Mouse (Mus musculus) retina, adult 2 months (tissue): ENCODE results near the gene Wbp4.
"Not testable (repeated sequence)": the region's sequence is repeated elsewhere in the genome, so short reads cannot be mapped to it uniquely, and the experiment has no call there.

Source experiments
- DNase-seq: peaks from one replicate; pipeline ENCODE4 v3.0.0-alpha.2; 2012; ENCODE audit warnings: low read depth, low spot score

Gene Wbp4

DNA sequence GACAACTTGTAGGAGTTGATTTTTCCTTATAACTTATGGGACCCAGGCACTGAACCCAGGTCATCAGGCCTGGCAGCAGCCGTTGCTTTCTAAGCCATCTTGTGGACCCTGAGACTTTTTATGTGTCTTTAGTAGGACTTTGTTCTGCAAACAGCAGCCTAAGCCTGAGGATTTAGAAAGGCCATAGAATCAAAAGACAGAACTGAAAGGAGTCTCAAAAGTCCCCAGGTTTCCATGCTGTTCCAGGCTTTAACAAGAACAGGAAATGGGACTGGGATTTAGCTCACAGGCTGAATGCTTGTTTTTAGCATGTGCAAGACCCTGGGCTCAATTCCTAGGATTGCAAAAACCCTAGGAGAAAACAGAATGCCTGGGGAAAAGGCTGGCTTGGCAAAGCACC is 26.5 kb upstream of the Wbp4 start:
- no peak for DNase-seq

DNA sequence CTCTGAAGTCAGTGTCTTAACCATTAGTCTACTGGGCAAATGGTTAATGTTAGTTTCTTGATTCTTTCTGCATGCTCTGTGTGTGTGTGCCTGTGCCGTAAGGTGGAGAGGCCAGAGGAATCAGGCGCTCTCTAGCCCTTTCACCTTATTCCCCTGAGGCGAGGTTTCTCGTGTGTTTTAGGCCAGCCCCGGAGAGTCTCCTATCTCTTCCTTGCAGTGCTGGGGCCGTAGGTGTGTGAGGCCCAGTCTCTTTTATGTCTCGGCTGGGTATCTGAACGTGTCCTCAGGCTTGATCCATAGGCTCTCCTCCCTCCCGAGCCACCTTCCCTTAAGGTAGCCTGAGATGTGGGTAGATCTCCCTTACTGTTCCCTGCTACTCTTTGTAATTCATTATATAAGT is 24.9 kb upstream of the Wbp4 start:
- DNase-seq = no peak

DNA sequence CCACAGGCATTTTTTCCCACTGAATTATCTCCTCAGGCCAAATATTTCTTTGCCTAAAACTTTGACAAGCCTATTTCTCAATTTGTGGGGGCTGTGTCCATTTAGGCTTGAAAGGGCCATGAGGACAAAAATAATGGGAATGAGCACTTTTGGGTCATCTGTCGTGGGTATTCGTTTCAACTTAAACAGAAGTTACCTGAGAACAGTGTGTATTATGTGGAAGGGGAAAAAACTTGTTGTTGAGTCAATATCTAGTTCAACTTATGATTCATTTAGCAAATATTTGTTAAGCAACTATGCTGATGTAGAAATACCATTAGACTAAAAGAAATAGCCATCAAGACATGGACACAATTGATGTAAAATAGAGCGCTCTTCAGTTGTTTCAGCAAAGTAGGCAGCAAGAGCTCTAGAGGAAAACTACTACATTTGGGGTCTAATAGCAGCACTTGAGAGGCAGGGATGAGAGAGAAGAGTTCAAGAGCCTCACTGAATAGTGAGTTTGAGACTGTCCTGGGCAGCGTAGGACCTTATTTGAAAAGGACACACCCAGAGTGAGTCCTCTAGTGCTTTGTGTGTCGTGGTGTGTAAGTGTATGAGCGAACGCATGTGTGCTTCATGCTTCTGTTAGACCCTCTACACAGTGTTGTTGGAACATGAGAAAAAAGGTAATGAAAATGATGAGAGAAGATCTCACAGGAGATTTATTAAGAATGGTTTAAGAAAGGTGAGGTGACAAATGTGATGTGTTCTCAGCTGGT is 23.1 kb upstream of the Wbp4 start:
- no peak for DNase-seq

DNA sequence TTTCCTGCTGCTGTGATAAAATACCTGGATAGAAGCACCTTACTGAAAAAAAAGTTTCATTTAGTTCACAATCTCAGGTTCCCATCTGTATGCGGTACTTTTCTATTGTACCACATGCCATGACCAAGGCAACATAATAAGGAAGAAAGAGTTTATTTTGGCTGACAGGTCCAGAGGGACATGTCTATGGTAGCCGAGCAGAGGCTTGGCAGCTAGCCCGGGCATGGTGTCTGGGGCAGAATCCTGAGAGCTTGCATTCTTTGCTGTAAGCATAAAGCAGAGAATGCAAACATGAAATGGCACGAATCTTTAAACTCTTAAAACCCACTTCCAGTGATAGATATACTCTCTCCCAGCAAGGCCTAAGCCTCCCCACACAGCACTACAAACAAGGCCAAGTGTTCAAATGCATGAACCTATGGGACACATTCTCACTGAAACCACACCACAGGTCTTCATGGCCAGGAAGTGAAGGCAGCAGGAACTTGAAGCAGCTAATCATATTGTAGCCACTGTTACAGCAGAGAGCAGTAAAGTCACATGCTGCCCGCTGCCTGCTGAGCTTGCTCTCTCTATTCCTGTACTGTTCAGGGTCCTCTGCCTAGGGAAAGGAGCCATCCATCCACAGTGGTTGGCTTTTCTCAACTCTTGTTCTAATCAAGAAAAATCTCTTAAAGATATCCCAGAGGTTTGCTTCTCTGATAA is 22.2 kb upstream of the Wbp4 start:
- no peak for DNase-seq

DNA sequence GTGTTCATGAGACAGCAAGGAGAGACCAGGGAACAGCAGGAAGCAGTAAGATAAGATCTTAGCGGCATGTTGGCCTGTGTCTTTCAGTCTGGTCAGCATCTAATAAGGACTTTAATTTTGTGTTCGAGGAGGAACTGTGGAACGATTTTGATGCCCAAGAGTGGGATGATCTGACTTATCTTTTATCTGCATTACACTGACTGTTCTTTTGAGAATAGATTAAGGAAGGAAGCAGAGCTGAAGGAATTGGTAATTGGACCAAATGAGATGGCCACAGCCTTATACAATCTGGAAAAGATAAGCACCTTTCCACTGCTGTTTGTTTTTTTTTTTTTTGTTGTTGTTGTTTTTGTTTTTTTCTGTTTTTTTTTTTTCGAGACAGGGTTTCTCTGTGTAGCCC is 19.4 kb upstream of the Wbp4 start:
- DNase-seq = no peak

DNA sequence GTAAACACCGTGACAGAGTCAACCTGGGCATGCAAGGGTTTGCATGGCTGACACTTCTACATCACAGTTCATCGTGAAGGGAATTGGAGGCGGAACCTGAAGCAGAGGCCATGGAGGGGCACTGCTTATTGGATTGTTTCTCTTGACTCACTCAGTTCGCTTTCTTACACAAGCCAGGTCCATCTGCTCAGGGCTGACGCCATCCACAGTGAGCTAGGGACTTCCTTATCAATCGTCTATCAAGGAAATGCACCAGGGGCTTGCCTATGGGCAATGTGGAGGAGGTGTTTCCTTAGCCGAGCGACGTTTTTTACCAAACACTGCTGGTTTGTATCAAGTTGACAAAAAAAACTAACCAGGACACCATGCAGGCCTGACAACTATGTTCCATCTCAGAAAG is 18.0 kb upstream of the Wbp4 start:
- DNase-seq = no peak

DNA sequence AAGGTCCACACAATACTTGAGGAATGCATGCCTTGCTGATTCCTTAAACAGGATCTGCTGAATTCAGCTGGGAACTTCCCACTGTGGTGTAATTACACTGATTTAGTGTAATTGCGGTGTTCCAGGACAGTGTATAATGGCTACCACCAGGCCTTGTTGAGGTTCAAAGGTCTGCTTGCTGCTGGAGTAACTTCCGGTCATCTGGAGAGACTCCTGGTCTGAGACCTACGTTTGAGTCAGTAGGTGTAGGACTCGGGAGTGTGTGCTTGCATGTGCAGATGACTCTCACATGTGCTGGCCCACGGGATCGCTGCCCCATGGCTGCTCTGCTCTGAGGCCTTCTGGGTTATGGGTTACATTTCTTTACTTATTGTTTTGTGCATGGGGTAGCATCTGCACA is 13.0 kb upstream of the Wbp4 start:
- DNase-seq = no peak

DNA sequence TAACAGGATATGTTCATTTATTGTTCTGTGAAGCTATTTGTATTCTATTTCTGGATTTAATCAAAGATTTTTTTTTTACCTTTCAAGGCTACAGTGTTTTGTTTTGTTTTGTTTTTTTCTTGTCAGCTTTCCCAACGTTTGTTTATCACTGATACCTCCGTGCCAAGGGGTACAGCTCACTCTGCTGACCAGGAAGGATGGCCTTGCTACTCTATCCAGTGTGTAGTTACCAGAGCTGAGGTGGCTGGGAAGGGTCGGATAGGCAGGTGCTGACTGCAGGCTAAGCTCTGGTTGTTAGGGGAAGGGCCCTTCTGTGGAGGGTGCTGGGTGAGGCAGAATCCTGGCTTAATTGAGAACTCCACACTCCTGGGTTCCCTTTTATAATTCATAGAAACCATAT is 8.9 kb upstream of the Wbp4 start:
- no peak for DNase-seq

DNA sequence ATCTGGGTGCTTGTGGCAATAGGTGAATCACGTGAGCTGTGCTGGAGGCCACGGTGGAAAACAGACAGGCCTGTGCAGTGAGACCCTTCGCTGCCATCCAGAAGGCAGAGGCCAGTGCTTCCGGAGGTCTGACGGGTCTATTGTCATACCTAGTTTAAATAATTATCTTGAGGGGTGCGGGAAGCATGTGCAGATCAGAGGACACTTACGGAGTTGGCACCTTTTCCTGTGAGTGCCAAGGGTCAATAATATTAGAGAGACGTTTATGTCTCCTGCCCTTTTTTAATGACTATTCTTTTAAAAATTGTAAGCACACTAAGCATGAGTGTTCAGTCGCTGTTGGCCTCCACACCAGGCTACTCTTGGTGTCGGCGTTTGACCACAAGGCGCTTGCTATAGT is 7.8 kb upstream of the Wbp4 start:
- no peak for DNase-seq

DNA sequence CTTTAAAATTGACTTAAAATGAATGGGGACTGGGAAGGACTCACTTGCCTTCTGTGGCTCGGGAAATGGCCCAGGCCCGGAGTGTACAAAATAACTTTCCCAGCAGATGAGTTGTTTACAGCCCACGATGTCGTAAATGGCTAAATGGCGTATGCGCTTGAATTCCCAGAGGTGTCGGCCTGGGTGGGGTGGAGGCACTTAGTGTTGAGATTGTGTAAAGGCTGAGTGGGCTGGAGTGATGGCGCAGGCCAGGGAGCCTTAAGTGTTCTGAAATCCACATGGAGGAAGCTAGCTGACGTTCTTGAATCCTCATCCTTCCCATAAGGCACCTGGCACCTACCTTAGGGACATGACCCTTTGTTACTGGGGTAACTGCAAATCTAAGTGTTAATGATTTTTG is 7.2 kb upstream of the Wbp4 start:
- DNase-seq = no peak

DNA sequence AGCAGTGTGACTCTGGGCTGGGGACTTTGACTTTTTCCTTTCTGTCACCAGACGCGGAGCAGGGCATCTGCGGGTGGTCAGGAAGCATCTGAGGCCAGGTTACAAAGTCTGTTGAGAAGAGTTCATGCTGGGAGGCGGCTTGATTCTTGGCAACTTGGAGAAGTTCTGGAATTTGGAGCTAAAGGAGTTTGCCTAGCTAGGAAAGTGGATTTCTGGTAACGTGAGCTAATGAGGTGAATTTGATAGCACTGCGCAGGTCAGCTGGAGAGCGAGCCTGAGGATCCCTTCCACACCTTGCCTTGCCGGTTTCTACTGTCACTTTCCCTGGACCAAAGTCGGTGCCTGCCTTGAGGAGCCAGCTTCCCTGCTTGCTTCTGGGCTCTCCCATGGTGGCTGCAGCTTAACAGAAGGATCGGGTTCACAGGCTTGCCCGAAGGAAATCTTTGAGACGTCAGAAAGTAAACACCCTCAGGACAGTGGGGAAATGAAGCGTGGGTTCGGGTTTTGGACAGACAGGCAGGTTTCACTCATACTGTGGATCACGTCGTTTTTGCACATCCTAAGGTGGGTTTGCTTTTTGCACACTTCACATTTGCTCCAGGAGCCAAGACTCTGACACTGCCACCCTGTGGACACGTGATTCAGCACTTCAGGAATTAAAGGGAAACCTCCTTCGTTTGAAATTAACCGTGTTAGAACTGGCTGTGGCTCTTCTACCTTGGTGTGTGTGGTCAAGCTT is 5.8 kb upstream of the Wbp4 start:
- DNase-seq = no peak

DNA sequence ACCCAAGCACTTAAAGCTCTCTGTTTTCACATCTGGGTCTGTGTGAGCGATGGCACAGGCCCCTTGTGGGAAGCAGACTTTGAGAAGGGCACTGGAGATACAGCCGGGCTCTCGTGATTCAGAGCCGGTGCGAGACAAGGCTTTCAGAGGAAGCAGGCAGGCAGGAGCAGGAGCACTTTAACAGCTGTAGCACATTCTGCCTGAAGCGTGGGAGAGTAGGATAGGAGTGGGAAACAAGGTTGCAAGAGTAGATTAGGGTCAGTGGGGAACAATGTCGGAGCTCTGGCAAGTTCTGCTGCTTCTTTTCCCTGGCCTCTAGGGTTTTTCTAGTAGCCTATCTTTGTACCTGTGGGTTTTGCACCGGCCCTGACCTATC is 5.3 kb upstream of the Wbp4 start:
- no peak for DNase-seq

DNA sequence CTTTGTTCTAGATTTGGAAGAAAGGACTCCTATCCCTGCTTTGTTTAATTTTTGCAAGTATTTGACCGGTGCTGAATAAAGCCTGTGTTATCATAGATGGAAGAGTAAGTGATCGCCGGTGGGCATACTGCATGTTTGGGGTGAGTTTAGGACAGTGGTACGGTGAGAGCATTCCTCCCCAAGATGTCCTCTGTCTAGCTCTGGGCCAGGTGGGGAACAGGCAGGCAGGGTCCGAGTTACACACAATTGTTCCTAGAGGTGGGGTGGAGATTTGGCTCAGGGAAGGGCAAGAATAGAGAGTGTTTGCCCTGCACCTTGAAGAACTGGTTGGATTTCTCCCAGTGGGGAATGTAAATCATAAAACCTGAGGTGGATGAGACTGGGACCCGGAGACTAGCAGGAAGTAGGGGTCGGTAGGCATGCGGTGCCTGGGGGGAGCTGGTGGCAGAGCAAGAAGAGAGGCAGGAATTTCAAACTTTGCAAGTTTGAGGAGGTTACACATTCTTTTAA is 2.3 kb upstream of the Wbp4 start:
- no peak for DNase-seq

DNA sequence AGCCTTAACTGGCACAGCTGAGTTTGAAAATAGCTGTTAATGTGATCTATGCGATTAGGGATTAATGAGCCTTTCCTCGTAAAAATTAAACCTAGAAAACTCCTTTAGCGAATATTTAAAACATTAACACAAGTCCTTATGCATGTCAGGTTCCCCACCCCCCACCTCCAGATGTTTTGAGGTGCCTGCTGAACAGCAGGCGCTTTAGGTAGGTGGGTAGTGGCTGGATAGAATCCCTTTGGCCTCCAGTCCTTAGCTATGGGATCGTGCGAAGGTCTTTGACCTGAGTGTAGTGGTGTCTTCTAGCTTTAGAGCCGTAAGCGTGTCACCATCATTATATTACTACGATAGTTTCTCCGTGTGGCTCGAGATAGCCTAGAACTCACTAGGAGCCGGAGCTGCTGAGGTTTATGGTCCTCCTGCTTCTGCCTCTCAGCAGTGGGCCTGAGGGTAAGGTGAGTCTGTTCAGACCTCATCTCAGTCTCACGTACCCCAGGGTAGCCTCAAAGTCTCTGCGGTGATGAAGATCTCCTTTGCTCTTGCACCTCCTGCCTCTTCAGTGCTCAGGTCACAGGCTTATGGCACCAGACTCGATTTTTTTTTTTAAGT is 1.5 kb upstream of the Wbp4 start:
- no peak for DNase-seq

DNA sequence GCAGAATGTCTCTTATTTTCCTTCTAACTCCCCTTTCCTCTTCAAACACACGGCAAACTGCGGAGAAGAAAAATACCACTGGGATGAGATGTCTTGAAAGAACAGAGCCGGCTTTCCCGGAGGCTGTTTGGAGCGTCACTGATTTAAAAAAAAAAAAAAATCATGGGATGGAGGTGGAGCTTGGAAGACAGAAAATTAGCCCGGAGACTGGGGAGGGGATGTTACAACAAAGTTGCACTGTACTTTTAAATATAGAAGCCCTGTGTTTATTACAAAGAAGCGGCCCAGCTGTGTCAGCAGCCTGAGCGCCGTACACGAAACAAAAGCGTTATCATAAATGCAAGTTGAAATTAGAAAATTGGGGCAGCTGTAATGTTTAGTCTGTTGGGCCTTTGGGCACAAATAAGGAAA is 936 bp upstream of the Wbp4 start:
- DNase-seq = no peak

DNA sequence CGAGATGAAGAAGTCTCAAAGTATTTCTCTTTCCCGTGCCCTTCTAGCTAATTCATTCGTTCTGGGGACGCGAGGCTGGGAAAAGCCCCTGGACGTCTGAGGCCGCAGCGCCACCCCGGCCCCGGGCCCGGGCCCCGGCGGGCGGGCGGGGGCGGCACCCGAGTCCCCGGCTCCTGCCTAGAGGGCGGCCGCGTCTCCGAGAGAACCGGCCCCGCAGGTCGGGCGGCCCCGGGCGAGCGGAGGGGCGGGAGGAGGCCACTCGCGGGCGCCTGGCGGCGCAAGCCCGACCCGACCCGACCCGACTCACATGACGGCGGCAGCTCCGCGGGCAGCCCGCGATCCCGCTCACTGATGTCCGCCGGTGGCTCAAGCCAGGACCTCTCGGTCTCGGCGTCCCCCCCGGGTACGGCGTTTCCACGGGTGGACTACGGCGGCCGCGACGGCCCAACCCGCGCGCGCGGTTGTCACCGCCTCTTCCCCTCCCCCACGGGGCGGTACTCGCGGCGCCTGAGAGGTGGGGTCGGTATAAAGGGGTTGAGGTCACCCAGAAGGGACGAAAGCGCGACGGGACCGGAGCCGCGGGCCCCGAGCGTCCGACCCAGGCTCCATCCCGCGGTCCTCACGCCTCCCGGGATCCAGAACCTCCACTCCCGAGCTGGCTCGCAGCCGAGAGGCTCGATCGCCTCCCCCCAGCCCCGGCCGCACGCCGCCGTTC is 539 bp downstream of the Wbp4 start, which contains the start of gene Elf1:
Elf1 (plus strand) TSS at position 571 of the 715 bp plus-strand sequence.
- peak; percentile 75 for DNase-seq

DNA sequence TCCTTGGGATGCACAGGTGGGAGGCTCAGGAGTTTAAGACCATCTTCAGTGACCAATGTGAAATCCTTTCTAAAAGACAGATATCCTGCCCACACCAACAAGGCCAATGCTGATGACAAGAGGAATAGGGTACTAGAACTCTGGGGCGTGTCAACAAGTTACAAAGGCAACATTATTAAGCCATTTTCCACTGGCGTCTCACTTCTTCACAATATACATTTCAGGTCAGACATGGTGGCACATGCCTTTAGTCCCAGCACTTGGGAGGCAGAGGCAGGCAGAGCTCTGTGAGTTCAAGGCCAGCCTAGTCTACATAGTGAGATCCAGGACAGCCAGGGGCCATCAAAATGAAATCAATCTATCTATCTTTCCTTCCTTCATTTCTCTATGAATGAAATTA is 7.9 kb downstream of the Wbp4 start:
- no peak for DNase-seq

DNA sequence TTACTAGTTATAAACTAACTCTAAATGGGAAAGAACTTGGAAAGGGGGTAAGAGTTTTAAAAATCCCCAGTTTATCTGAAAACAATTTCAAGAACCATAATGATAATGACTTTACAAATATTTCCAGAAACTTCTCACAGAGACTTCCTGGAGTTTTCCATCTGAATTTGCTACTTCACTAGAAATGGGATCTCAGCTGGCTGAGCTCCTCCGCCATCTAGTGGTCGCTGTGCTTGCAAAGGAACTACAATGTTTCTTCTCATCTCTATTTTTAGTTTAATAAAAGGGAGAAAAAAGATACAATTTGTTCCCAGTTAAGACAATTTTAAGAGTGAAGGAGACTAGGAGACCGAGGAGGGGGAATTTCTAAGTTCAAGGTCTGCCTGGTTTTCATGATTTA is 13.7 kb downstream of the Wbp4 start:
- DNase-seq = no peak

DNA sequence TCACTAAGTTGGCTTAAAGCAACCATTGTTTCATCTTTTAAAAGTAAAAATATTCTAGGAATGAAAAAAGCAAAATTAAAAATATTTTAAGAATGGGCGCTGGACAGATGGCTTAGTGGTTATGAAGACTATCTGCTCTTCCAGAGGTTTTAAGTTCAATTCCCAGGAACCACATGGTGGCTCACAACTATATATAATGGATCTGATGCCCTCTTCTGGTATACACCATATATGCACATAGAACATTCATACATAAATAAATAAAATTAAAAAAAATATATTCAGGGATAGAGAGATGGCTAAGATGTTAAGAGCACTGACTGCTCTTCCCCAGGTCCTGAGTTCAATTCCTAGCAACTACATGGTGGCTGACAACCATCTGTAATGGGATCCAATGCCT is 15.7 kb downstream of the Wbp4 start:
- DNase-seq = no peak

DNA sequence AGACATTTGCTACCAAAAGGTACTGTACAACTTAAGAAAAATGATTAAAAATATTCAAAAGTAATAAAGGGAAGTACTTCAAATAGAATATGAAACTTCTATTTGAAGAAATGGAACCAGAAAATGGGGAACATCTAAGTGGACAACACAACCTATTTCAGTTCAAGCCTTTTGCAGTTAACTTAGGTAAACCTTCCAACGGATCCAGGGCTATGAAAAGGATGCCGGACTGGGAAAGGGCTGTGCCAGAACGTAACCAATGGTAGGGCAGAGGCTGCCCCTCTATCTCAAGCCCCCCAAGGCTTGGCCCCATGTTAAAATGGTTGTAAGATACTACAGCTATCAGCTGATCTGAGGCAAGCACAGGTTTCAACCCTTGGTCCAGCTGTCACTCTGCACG is 20.3 kb downstream of the Wbp4 start:
- no peak for DNase-seq

DNA sequence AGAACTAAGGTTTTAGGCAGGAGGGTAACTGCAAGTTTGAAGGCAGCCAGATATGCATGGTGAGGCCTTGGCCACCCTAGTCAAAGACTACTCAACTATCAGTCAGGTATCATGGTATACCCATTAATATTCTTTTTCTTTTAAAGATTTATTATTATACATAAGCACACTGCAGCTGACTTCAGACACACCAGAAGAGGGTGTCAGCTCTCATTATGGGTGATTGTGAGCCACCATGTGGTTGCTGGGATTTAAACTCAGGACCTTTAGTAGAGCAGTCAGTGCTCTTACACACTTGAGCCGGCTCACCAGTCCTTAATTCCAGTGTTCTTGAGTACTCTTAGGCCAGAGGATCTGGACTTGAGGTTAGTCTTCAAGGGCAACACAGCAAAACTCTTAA is 20.9 kb downstream of the Wbp4 start:
- no peak for DNase-seq

DNA sequence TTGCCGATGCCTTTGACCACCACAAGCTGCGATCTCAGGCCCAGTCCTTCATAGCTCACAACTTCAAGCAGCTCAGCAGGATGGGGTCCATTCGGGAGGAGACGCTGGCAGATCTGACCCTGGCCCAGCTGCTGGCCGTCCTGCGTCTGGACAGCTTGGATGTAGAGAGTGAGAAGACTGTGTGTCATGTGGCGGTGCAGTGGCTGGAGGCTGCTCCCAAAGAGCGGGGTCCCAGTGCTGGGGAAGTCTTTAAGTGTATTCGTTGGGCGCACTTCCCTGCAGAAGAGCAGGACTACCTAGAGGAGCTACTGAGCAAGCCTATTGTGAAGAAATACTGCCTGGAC is 28.8 kb downstream of the Wbp4 start:
- not testable (repeated sequence) for DNase-seq
